Mouse (Mus musculus) liver, embryonic 13.5 days (tissue): ENCODE results near the gene Mfsd4b3. TPM values are rescaled to one million over a fixed set of nuclear protein-coding genes. Genes with fewer than 3 reads are reported as not detected.
"Not testable (repeated sequence)": the region's sequence is repeated elsewhere in the genome, so short reads cannot be mapped to it uniquely, and the experiment has no call there.

Experiments used
- ATAC-seq: fragments of 200-750 bp; cut with Nextera tagmentation; 2 replicates; pipeline ENCODE4 v1.8.0; 2017; ENCODE audit warnings: low read depth, mild to moderate bottlenecking, moderate number of reproducible peaks, moderate library complexity
- DNase-seq: peaks from one replicate; pipeline ENCODE4 v3.0.0; 2022
- H3K27ac ChIP-seq: fragments of 300-500 bp; sonication (generic); 2 replicates; pipeline ENCODE4 v1.5.1; 2015; ENCODE audit warnings: moderate library complexity, mild to moderate bottlenecking, inconsistent platforms
- H3K27me3 ChIP-seq: fragments of 300-500 bp; sonication (generic); 2 replicates; pipeline ENCODE4 v1.6.1; 2015; ENCODE audit warnings: mild to moderate bottlenecking, inconsistent platforms
- H3K36me3 ChIP-seq: fragments of 300-500 bp; sonication (generic); 2 replicates; pipeline ENCODE4 v1.6.1; 2015; ENCODE audit warnings: mild to moderate bottlenecking, inconsistent platforms
- H3K4me1 ChIP-seq: fragments of 300-500 bp; sonication (generic); replicated peaks from 2 replicates; pipeline ENCODE4 v1.6.1; 2015; ENCODE audit warnings: inconsistent platforms
- H3K4me2 ChIP-seq: fragments of 300-500 bp; sonication (generic); 2 replicates; pipeline ENCODE4 v1.6.1; 2015; ENCODE audit warnings: inconsistent platforms, mild to moderate bottlenecking, moderate library complexity
- H3K4me3 ChIP-seq: fragments of 300-500 bp; sonication (generic); replicated peaks from 2 replicates; pipeline ENCODE4 v1.5.1; 2015; ENCODE audit warnings: mild to moderate bottlenecking, inconsistent platforms
- H3K9ac ChIP-seq: fragments of 300-500 bp; sonication (generic); 2 replicates; pipeline ENCODE4 v1.6.1; 2015; ENCODE audit warnings: mild to moderate bottlenecking, inconsistent platforms
- H3K9me3 ChIP-seq: fragments of 300-500 bp; sonication (generic); replicated peaks from 2 replicates; pipeline ENCODE4 v1.6.1; 2016; ENCODE audit warnings: inconsistent platforms
- WGBS: fragments of 180-500 bp; shearing (Covaris S2); methylation state at CpG from one replicate; pipeline ENCODE4 v1.1.7; 2015; ENCODE audit not compliant: insufficient replicate concordance; 5-methylcytosine and 5-hydroxymethylcytosine counted together
- polyA plus RNA-seq: library from polyadenylated mRNA; unstranded; fragments of >200 nt; fragmentation: Nextera tagmentation; extraction: Ambion mirVana; gene quantifications from 2 replicates; pipeline ENCODE4 v1.2.1, GENCODE M21; 2015

Gene Mfsd4b3
- polyA plus RNA-seq, 1 experiment from 2014 or later, result 1.3 TPM

DNA sequence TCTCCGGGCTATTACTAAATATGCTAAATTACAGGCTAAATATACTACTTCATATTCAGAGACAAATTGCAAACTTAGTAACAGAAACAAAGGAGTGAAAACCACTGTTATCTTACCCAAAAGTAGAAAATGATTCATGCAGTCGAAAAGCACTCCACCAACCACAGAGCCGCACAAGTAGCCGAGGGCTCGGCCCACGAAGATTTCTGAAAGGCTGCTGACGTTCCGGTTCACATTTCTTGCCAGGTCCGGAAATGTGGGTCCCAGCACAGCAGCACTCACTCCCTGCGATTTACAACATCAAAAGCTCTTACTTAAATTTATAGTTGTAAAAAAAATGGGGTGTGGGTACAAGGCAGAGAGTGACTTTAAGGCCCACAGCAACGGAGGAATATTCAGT lies 15.0 kb upstream of the Mfsd4b3 start:
- Histone ChIP-seq H3K27me3 (no peaks in the 10 kb centered on the region), H3K27ac (no peak overlapping the region), H3K36me3 (no peaks in the 10 kb centered on the region), H3K4me1 (no peaks in the 10 kb centered on the region), H3K4me2 (no peak overlapping the region), H3K4me3 (no peak overlapping the region), H3K9me3 (peaks cover 12% of the 10 kb centered on the region; the same call in 1 of the 2 replicates), H3K9ac (no peak overlapping the region)
- DNase-seq (no peak), ATAC-seq (no peak)
- WGBS, result 57% methylated on average over 11 of the region's 11 CpGs

DNA sequence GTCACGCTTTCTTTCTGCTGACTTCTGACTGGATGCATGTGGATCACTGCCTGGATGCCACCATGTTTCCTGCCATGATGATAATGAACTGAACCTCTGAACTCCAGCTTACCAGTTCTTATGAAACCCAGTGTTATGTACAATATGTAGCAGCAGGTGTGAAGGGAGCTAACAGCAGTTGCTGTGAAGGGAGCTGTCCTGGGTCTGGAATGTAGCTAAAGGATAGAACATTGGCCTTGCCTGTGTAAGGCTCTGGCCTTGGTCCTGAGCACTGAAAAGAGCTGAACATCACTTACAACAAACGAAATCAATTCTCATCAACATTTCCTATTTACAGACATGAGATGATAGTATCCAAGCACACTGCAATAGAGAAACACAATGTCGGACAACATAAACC lies 7.6 kb upstream of the Mfsd4b3 start:
- Histone ChIP-seq H3K36me3 (no peaks in the 10 kb centered on the region), H3K4me3 (no peak overlapping the region), H3K9ac (no peak overlapping the region), H3K27me3 (no peaks in the 10 kb centered on the region), H3K4me1 (no peaks in the 10 kb centered on the region), H3K9me3 (no peaks in the 10 kb centered on the region), H3K27ac (no peak overlapping the region), H3K4me2 (no peak overlapping the region)
- DNase-seq (no peak), ATAC-seq (no peak)
- WGBS, result 63% methylated on average over 3 of the region's 3 CpGs

DNA sequence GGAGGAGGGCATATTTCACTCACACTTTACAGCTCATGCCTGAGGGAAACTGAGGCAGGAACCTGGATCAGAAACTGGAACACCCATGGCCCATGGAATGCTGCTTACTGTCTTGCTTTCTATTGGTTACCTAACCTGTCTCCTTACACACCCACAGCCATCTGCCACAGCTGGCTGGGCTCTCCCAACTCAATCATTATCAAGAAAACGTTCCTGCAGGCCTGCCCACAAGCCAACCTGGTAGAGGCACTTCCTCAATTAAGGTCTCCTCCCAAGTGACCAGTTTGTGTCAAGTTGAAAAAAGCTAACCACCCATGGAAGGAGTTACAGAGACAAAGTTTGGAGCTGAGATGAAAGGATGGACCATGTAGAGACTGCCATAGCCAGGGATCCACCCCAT lies 2.0 kb upstream of the Mfsd4b3 start:
- no peak overlapping the region for H3K9ac ChIP-seq
- WGBS, result 17% methylated on average over 1 of the region's 1 CpGs
- ATAC-seq, result no peak
- H3K4me1 ChIP-seq, result peaks cover 16% of the 10 kb centered on the region
- no peak overlapping the region for H3K4me3 ChIP-seq
- no peak overlapping the region for H3K27ac ChIP-seq
- 0 out of 2 replicates have a peak, but pooled peaks cover 4% of the 10 kb centered on the region for H3K27me3 ChIP-seq
- no peak for DNase-seq
- H3K4me2 ChIP-seq, result no peak overlapping the region
- no peaks in the 10 kb centered on the region for H3K36me3 ChIP-seq
- no peaks in the 10 kb centered on the region for H3K9me3 ChIP-seq

DNA sequence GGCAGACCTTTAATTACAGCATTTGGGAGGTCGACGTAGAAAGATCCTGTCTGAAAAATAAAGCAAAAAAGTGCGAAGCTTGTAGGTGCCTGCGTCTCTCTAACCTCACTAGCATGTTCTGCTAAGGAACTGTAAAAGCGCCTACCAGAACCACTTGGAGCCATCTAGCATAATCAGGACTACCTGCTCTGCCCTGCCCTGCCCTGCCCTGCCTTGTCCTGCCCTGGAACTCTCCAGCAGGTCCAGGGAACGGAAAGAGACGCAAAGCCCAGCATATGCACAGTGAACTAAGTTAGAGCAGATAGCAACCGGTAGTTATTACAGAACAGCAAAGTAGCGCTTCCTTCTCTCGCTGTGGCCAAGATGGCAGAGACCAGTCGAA lies 479 bp upstream of the Mfsd4b3 start:
- ATAC-seq (peak; percentile 32; the same call in 1 of the 2 replicates), DNase-seq (no peak)
- Histone ChIP-seq H3K4me3 (no peak overlapping the region), H3K9me3 (no peaks in the 10 kb centered on the region), H3K9ac (no peak overlapping the region), H3K4me1 (peaks cover 16% of the 10 kb centered on the region), H3K27ac (no peak overlapping the region), H3K4me2 (peak overlapping the region; percentile 83), H3K36me3 (no peaks in the 10 kb centered on the region), H3K27me3 (0 out of 2 replicates have a peak, but pooled peaks cover 4% of the 10 kb centered on the region)
- WGBS, result 40% methylated on average over 11 of the region's 11 CpGs

DNA sequence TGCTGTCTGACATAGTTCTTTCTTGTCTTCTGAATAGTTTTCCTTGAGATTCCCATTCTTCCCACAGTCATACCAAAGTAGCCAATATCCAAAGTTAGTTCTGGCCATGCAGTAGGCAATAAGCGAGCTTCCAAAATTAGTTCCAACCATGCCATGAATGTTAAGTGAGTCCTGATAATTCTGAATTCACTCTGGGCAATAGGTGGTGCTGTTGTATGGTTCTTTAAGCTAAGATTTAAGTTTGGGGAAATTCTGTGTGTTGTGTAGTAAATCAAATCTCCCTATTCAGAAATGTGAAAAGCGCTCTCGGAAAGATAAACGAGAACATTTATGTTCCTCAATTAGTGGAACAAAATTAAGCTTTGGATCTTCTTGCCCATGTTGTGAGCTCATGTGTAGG lies 1.7 kb downstream of the Mfsd4b3 start:
- Histone ChIP-seq H3K27me3 (0 out of 2 replicates have a peak, but pooled peaks cover 4% of the 10 kb centered on the region), H3K4me3 (no peak overlapping the region), H3K36me3 (no peaks in the 10 kb centered on the region), H3K9ac (no peak overlapping the region), H3K27ac (no peak overlapping the region), H3K4me2 (no peak overlapping the region), H3K4me1 (peaks cover 16% of the 10 kb centered on the region), H3K9me3 (no peaks in the 10 kb centered on the region)
- ATAC-seq (no peak), DNase-seq (no peak)
- 59% methylated on average over 4 of the region's 4 CpGs for WGBS

DNA sequence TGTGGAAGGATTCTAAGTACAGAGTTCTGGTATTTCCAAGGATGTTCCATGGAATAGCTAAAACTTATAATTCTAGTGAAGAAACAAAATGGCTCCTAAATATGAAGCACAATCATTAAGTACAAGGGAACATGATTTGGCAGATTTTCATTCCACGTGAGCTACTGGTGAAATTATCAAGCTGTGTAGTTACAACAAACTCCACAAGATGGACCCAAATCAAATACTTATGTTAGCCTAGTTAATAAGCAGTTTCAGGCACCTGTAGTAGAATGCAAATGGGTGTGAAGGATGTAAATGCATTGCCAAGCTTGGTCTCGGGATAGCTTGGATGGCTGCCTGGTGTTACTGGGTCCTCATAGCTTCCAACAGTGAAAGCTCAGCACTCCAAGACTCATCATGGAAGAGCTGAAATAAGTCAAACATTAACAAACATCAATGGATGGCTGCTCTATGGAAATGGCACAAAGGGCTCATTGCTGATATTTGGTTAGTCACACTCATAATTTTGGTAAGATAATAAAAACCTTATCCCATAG lies 3.5 kb downstream of the Mfsd4b3 start:
- H3K27ac ChIP-seq, result no peak overlapping the region
- no peaks in the 10 kb centered on the region for H3K9me3 ChIP-seq
- no peak overlapping the region for H3K4me2 ChIP-seq
- H3K4me1 ChIP-seq, result peaks cover 16% of the 10 kb centered on the region
- H3K9ac ChIP-seq, result no peak overlapping the region
- no peak overlapping the region for H3K4me3 ChIP-seq
- no peaks in the 10 kb centered on the region for H3K36me3 ChIP-seq
- ATAC-seq (no peak), DNase-seq (no peak)
- 0 out of 2 replicates have a peak, but pooled peaks cover 4% of the 10 kb centered on the region for H3K27me3 ChIP-seq
- 45% methylated on average over 2 of the region's 2 CpGs for WGBS

DNA sequence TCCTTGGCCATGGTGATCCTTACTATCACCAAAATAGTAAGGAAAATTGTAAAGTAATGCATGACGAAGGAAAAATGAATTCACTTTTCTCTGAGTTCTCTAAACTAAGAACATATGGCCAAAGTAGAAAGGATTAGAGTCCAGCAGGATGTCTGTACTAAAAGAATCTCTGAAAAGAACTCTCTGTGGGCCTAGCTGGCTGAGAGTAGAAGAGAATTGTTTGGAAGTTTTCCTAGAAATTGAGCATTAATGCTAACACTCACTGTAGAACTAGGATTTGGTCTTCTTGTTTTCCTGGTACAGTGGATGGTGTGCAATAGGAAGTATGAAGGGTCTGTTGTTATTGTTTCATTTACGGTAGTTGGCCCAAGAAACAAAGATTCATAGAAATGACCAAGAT lies 4.8 kb downstream of the Mfsd4b3 start:
- ATAC-seq (no peak), DNase-seq (no peak)
- no peaks in the 10 kb centered on the region for H3K36me3 ChIP-seq
- 0 out of 2 replicates have a peak, but pooled peaks cover 4% of the 10 kb centered on the region for H3K27me3 ChIP-seq
- no peak overlapping the region for H3K4me3 ChIP-seq
- WGBS, result 65% methylated on average over 2 of the region's 2 CpGs
- H3K9me3 ChIP-seq, result no peaks in the 10 kb centered on the region
- no peak overlapping the region for H3K27ac ChIP-seq
- no peak overlapping the region for H3K4me2 ChIP-seq
- H3K9ac ChIP-seq, result no peak overlapping the region
- H3K4me1 ChIP-seq, result peaks cover 12% of the 10 kb centered on the region

DNA sequence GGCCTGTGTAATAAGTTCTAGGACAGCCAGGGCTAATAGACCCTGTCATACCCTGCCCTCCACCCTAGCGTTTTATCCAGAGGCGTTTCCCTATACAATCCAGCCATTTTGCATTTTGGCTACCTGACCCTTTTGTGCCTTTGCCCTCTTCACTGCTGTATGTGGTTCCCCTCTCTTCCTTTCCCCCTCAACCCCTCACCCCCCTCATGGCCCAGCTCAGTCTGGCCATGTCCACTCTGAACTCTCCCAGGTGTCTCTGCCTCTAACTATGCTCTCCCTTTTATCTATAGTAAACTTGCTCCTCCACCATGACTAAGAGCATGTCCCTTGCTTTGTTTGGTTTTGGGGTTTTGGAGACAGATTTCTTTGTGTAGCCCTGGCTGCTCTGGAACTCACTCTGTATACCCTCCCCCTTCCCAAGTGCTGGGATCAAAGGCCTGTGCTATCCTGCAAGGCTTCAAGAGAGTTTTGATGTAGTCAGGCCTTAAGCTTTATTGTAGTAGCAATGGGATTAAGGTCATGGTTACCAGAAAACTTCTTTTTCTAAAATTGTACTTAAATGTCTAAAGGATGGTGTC lies 10.5 kb downstream of the Mfsd4b3 start:
- ATAC-seq (no peak), DNase-seq (no peak)
- Histone ChIP-seq H3K9ac (no peak overlapping the region), H3K27me3 (no peaks in the 10 kb centered on the region), H3K9me3 (no peaks in the 10 kb centered on the region), H3K4me3 (no peak overlapping the region), H3K4me2 (no peak overlapping the region), H3K27ac (no peak overlapping the region), H3K4me1 (no peaks in the 10 kb centered on the region), H3K36me3 (no peaks in the 10 kb centered on the region)
- 79% methylated on average over 2 of the region's 2 CpGs for WGBS

DNA sequence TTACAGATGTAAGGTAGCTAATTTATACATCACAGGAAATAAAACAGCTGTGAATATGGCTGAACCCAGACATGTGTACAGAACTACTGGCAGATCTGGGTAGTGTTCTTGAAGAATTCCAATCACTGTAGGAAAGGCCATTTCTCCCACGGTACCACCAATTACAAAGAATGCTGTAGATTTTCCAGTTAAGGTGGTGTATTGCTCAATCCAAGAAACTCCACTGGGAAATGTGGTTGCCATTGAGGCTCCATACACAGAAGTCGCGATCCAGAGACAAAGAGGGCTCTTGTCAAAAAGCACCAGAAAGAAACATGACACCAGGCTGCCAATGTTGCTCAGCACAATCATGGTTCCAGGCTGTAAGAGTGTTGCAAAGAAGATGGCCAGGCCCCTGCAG lies 12.8 kb downstream of the Mfsd4b3 start:
- WGBS, result 77% methylated on average over 3 of the region's 3 CpGs
- not testable (repeated sequence) for ATAC-seq, H3K27ac ChIP-seq

DNA sequence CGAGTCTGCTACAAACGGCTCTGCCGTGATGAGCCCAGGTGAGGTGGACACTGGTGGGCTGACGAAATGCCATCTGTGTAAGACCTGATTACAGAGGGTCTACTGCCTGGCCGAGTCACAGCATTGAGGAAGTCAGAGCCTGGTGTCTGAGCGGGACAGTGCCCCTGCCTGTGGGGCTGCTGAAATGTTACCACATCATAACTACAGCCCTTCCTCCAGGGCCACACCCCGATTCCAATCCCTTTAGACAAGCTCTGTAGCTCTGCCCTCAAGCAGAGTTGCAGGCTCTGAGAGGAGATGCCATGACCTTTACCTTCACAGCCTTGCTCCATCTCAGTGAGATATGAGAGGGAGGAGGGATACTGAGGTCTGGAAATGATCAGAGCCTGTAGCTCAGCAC lies 23.4 kb downstream of the Mfsd4b3 start:
- Histone ChIP-seq H3K4me3 (no peak overlapping the region), H3K27ac (no peak overlapping the region), H3K27me3 (no peaks in the 10 kb centered on the region), H3K9me3 (no peaks in the 10 kb centered on the region), H3K4me1 (no peaks in the 10 kb centered on the region), H3K36me3 (no peaks in the 10 kb centered on the region), H3K4me2 (no peak overlapping the region), H3K9ac (no peak overlapping the region)
- DNase-seq (no peak), ATAC-seq (no peak)
- 43% methylated on average over 7 of the region's 7 CpGs for WGBS

More for the DNA sequence above, 12.8 kb downstream of the Mfsd4b3 start:
- not testable (repeated sequence) for H3K36me3 ChIP-seq, H3K9me3 ChIP-seq, H3K4me2 ChIP-seq, DNase-seq, H3K27me3 ChIP-seq, H3K9ac ChIP-seq, H3K4me3 ChIP-seq, H3K4me1 ChIP-seq

DNA sequence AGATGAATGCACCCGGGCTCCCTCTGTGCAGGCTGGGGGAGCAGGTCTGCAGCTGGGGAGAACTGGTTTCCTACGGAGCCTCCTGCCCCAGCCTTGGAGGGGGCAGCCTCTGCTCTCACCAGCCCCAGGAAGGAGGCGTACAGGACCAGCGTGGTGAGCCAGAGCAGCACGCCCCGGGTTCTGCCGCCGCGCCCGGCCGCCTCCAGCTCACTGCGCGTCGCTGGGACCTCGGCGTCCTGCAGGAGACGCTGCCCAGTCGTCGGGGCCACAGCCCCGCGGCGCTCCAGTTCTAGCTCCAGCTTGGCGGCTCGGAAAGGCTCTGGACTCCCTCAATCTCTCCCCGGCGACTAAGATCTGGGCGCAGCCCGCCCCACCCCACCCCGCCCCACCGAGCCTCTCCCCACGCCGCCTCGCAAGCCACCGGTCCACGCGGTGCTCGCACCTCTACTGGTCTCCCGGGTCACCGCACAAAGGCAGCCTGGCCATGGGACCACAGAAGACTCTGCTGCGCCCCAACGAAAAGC lies 33.3 kb downstream of the Mfsd4b3 start, which contains the start of gene Mfsd4b2:
Gene Mfsd4b2 (minus strand): TSS at position 308 of the 524 bp plus-strand sequence.
- H3K27ac ChIP-seq, result no peak within 1 kb of the TSS
- DNase-seq (no peak), ATAC-seq (no peak)
- H3K9ac ChIP-seq, result peak within 1 kb of the TSS; percentile 36; the same call in 1 of the 2 replicates
- 3% methylated on average over 40 of the region's 41 CpGs for WGBS
- no peaks in the 10 kb centered on the region for H3K9me3 ChIP-seq
- no peaks in the 10 kb centered on the region for H3K36me3 ChIP-seq
- H3K4me2 ChIP-seq, result peak within 1 kb of the TSS; percentile 63
- H3K27me3 ChIP-seq, result peaks cover 32% of the 10 kb centered on the region
- H3K4me1 ChIP-seq, result peaks cover 11% of the 10 kb centered on the region; the same call in 1 of the 2 replicates
- H3K4me3 ChIP-seq, result peak within 1 kb of the TSS; percentile 45

DNA sequence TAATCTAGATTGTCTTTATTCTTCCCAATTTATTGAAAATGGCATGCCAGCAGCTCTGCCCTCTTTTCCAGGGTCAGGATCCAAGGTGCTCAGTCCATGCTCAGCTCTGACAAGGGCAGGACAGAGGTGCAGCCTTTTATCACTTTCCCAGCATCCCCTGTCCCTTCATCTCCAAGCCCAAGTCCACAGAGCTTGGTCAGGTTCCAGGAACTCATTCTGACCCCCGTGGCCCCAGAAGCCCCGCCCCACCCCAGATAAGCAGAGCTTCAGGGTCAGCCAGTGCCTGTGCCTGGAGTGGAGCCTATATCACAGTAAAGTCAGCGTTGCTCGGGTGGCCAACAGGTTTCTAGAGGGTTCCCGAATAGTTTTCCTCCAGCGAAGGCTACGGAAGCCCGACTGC lies 35.4 kb downstream of the Mfsd4b3 start:
- not testable (repeated sequence) for H3K4me2 ChIP-seq, H3K9ac ChIP-seq, H3K36me3 ChIP-seq, H3K9me3 ChIP-seq, H3K27ac ChIP-seq, H3K4me3 ChIP-seq
- peak; percentile 9 for DNase-seq
- ATAC-seq, result peak; percentile 79
- WGBS, result 42% methylated on average over 8 of the region's 8 CpGs
- peaks cover 32% of the 10 kb centered on the region for H3K27me3 ChIP-seq
- peaks cover 11% of the 10 kb centered on the region; the same call in 1 of the 2 replicates for H3K4me1 ChIP-seq
